Mouse (Mus musculus) heart, adult 18-20 months (tissue): Measurements from ENCODE around the gene Gm11273. TPM values are rescaled to one million over a fixed set of nuclear protein-coding genes. Genes with fewer than 3 reads are reported as not detected.
"Not testable (repeated sequence)": the region's sequence is repeated elsewhere in the genome, so short reads cannot be mapped to it uniquely, and the experiment has no call there.

ENCODE experiments used
- DNase-seq, 2 experiments: peaks; one replicate each; pipeline ENCODE4 v3.0.0; 2021 to 2022; ENCODE audit warnings: mixed read lengths in 1 of 2
- long read RNA-seq, 2 experiments: library from polyadenylated mRNA; stranded (forward); transcript quantifications; one replicate each; pipeline ENCODE4 v2.0.0; 2021
- total RNA-seq, 2 experiments: library from RNA; stranded (reverse); gene quantifications; 2 replicates each; pipeline ENCODE4 v1.2.3; 2021

Gm11273 gene
- 100 to 1,000 TPM; 222 to 251 TPM for total RNA-seq
- long read RNA-seq, experiment 1, transcript Gm11273-201 (1 exons, 390 nt) = major isoform, 472 of 472 reads
- long read RNA-seq, experiment 1, partial matches to known transcripts = 0 of 472 reads
- long read RNA-seq, experiment 1, other reads (novel, unspliced or antisense) = 0 of 472 reads
- long read RNA-seq, experiment 2, transcript Gm11273-201 (1 exons, 390 nt) = major isoform, 400 of 400 reads
- long read RNA-seq, experiment 2, partial matches to known transcripts = 0 of 400 reads
- long read RNA-seq, experiment 2, other reads (novel, unspliced or antisense) = 0 of 400 reads

DNA sequence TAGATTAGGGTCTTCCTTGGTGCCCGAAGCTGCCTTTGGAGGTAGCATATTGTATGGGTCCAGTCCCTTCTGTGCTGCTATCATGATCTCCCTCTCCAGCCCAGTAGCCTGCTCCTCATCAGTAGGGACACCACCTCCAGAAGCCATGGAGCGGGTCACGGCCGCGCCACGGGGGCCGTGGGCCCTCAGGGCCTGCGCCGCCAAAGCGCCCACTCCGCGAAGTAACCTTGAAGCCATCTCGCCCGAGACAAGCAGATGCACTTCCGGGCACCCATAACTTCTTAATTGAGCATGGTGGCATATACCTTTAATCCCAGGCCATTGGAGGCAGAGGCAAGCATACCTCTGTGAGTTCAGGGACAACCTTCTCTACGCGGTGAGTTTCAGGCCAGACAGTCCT lies at the start of gene Gm11273:
Gene Gm11273, minus strand, starts transcription at position 237 of the 400 bp plus-strand sequence.
- not testable (repeated sequence) for DNase-seq

DNA sequence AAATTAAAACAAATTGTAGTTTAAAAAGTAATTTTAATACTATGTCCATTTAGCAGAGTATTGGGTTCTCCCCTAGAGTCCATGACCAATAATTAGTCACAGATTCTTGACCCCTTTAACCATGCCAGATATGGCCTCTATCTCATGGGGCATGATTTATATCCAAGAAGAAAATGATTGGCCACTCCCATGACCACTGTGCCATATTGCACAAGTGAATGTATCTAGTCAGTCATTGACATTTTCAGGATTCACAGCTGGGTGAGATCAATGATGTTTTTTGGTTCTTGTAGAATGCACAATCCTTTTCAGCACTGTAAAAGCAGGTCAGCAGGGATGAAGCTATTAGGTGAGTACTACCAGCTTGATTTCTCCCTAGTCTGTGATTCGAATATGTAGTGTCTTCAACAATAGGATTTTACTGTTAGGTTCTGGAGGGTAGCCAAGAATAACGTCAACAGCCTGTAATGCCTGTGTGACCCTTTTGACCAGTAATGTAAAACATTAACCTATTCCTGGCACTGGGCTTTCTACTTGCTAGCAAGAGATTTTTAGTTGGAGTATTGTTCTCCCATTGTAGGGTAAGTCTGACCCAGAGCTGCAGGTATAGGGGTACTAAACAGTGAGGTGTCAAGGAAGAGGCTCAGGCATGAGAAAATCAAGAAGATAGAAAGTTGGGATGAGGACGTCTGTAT lies 49.3 kb upstream of the Gm11273 start:
- DNase-seq = no peak

DNA sequence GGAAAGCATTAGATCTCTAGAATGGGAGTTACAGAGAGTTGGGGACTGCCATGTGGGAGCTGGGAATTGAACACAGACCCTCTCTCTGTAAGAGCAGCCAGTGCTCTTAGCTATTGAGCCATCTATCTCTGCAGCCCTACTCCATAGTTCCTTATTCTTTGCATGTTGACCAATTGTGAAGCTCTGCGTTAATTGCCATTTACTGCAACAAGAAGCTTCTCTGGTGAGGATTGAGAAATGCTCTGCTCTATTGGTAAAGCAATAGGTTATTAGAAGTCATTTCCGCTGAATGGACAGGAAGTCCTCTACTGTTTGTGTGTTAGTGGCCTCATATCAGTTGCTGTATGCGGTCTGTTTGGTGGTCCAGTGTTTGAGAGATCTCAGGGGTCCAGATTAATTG lies 48.3 kb upstream of the Gm11273 start:
- no peak for DNase-seq

DNA sequence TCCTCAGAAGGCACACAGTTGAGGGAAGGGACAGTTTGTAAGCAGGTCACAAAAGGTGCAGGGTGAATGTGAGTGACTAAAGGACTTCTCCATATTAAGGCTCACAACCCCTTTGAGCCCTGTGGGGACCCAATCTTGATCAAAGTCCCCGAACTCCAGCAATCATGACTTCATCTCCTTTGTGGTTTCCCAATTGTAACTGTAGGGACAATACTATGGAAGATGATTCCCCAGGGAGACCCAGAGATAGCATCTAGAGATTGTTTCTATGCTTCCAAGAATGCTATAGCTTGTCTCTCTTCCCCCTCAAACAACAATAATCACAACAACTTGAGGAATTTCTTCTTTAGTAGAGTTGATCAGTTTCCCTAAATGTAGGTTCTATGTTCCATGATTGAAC lies 41.5 kb upstream of the Gm11273 start, which contains the start of gene Olfr1366:
Gene Olfr1366, minus strand, starts transcription at position 101 of the 400 bp plus-strand sequence.
- no peak for DNase-seq

GRCm38 (mm10) chr13:21530781-21531201 lies 29.6 kb upstream of the Gm11273 start, which contains the start of gene Zkscan8:
TSS of gene Zkscan8 (minus strand) at chr13:21531120.
- peak; percentile 93 to 96 for DNase-seq

DNA sequence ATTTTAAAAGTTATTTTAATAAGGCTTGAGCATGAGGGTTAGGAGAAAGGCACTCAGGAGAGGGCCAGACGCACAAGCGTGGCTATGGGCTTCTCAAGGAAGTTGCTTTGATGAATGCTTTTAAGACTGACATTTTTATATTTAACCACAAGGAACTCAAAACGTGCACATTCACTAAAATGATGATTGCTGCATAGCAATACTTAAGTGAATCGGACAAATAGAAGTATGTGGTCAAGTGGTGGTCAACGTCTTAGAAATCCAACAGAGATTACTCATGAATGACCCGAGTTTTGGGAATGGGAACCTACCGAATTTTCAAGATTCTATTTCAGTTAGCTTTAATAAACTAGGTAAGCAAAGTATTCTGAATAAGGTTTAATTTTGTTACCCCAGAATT lies 28.9 kb upstream of the Gm11273 start:
- DNase-seq = no peak

GRCm38 (mm10) chr13:21506221-21506649 lies 5.0 kb upstream of the Gm11273 start:
- peak; percentile 87 to 89 for DNase-seq

DNA sequence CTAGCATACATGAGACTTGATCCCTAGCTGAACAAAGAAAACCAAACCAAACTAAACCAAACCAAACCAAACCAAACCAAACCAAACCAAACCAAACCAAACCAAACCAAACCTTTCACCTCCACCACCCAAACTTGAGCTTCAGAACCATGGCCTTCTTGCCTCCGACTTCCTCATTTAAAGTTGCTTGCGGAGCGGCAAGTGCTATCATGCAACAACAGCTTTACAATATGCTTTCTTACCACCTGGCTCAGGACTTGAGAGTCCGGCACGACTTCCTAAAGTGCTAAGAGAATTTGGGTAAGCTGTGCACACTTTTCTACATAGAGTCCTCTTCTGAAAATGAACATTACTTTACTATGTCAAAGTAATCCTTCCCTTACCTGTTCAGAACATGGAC lies 1.1 kb upstream of the Gm11273 start:
- DNase-seq = no peak

- no peak for DNase-seq
Observed at GRCm38 (mm10) chr13:21495080-21495479, 6.1 kb downstream of the Gm11273 start, which contains the start of gene AK157302. TSS of gene AK157302 (plus strand) at chr13:21495223.

GRCm38 (mm10) chr13:21492847-21493246 lies 8.4 kb downstream of the Gm11273 start:
- DNase-seq = no peak

DNA sequence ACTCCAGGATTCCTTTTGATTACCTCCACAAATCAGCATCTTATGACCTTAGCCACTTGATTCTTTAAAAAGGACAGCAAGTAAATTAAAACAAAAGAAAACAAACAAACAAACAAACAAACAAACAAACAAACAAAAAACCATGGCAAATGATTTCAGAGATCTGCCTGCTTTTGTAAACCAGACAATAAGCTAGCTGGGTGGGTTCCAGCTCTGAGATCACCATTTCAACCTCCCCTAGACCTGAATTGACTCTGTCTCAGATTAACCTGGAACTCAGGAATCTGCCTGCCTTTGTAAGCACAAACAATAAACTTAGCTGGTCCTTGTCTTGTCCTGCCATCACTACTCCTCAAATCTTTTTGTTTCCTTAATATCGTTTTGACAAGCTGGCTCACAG lies 14.3 kb downstream of the Gm11273 start:
- DNase-seq = no peak

- DNase-seq = peak; percentile 67 to 80
Observed at GRCm38 (mm10) chr13:21478759-21479670, 22.2 kb downstream of the Gm11273 start, which contains the start of the genes Zkscan4 and Gm10065. TSS of gene Zkscan4 (plus strand) at chr13:21478907. TSS of gene Gm10065 (minus strand) at chr13:21479441.

DNA sequence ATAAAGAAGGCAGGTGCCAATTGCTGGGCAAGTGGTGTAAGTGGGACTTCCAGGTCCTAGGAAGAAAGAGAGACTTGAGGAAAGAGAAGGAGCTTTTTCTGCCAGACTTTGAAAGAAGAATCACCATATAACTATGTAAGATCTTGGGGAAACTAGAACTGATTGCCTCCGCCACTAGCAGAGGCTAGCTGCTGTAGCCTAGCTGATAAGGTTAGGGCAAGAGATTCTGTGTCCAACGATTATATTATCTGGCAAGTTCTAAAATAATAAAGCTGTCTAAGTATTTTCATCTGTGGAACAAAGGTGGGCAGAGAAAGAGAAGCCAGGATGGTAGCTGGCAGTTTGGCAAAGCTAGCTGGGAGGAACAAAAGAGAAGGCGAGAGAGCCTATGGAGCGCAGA lies 28.8 kb downstream of the Gm11273 start:
- no peak for DNase-seq

DNA sequence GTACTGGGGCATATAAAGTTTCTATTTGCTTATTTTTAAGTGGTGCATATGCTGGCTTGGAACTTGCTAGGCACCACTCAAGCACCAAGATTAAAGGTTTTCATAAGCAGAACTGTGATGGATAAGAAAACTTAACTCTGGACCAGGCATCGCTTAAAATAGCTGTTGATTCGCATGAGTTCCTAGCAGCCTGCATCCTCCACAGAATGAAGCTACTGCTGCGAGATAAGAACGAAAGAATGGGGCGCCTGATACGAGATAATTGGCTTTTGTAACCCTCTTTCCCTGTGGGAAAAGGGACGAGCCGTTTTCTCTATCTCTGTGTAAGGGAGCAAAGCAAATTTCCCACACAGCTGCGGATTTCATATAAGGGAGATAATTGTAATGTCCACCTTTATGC lies 32.1 kb downstream of the Gm11273 start:
- no peak for DNase-seq

GRCm38 (mm10) chr13:21468061-21469019 lies 32.9 kb downstream of the Gm11273 start, which contains the start of gene Nkapl:
TSS of gene Nkapl (minus strand) at chr13:21468509.
- DNase-seq = peak; percentile 89 to 92

DNA sequence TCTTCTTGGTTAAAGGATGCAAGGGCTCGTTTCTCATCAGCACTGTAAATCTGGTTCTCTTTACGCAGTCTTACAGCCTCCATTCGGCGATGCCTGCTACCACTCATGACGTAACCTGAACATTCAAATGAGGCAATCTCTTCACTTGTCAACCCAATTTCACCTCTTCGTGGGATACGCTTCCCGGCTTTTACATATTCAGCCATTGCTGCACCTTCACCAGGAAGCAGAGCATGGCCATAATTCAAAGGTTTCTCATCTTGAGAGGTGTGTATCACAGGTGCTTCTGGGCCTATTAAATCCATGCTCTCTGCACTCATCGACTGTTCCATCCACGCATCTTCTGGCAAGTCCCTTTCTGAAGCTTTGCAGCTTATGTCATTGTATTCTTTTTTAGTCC lies 33.9 kb downstream of the Gm11273 start:
- DNase-seq = no peak

GRCm38 (mm10) chr13:21462516-21462915 lies 38.7 kb downstream of the Gm11273 start:
- DNase-seq = not testable (repeated sequence)

GRCm38 (mm10) chr13:21456347-21456746 lies 44.9 kb downstream of the Gm11273 start:
- DNase-seq = no peak

DNA sequence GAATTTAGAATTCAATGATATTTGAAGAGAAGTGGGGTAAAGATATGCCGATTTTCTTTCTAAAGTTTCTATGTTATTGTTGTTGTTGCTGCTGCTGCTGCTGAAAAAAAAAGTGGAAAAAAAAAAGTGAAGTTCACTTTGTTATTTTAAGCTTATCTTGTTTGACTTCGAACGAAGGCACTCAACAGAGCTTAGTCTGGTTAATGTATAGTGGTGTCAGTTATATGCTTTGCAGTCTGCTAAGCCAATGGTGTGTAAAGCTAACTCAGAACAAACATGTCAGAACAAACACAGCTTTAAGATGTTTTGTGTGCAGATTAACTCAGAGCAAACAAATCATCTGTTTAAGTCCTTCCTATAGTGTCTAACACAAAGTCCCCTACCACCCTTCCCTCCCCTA lies 47.1 kb downstream of the Gm11273 start:
- no peak for DNase-seq

- DNase-seq = peak; percentile 90 to 94
Observed at GRCm38 (mm10) chr13:21453449-21453848, 47.8 kb downstream of the Gm11273 start, which contains the start of gene Zscan26. TSS of gene Zscan26 (minus strand) at chr13:21453730.

DNA sequence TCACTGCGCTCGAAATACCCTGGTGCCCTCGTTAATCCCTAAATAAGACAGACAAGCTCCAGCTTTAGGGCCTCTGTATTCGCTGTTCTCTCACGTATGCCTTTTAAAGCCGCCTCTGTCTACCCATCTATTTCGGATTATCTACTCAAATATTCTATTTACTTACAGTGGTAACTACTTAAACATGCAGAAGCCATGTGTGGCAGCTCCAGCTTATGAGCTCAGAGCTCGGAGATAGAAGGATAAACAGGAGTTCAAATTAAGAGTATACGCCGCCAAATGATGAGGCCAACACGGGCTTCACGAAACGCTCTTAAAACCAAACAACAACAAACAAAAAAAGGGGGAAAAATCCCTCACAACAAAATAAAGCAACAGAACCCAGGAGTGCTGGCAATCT lies 48.2 kb downstream of the Gm11273 start:
- DNase-seq = no peak
